Mouse (Mus musculus) regulatory T cell (primary cell): ENCODE results near the gene Ccr8.

ENCODE experiments used
- in situ Hi-C: fragments of 300-600 bp; cut with MboI, MseI; formaldehyde crosslinking; loops from one replicate; pipeline ENCODE4 v1.15.1; 2025; ENCODE audit warnings: high pct_unique_total_duplicates

The Ccr8 gene

DNA sequence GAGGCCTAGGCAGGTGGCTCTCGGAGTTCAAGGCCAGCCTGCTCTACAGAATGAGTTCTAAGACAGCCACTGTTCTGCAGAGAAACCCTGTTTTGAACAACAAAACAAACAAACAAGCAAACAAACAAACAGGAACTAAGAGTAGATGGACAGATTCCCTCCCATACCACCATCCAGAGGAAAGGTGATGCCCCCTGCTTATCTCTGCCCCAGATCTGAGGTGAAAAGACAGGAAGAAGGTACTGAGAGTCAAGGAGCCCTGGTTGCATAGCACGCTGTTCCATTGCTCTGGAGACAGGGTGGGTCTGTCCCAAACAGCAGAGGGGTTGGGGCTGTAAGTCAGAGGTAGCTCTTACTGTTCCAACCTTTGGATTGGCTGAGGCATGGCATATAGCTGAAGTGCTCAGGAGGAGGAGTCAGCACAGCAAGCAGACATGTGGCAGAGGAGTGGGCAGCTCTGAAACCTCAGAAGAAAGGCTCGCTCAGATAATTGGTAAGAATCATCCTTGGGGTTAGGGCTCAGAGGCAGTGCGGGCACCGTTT lies at the start of gene Ccr8:
Gene Ccr8, plus strand, starts transcription at position 419 of the 543 bp plus-strand sequence.
- in situ Hi-C loops, result no loop called here

DNA sequence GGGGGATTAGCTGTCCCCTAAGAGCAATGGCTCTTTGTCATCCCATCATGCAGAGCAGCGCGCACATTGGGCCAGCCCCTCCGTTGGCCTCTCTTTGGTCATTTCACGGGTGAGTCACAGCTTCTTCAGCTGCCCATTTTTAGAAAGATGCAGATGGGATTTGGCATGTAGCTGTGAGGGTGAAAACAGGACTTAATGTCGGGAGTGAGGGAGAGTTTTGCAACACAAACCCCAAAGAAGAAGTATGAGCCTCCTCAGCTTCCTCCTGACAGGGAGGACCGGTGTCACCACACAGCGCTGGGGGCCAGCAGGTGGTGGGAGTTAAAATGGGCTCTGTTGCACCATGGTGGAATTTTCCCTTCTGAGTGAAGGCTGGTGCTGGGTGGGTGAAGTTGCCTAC lies 48.8 kb upstream of the Ccr8 start:
- in situ Hi-C loops, result loop anchor here (25.0 kb wide), 1 partner anchor 744 kb away; no protein-coding TSS in a partner anchor

DNA sequence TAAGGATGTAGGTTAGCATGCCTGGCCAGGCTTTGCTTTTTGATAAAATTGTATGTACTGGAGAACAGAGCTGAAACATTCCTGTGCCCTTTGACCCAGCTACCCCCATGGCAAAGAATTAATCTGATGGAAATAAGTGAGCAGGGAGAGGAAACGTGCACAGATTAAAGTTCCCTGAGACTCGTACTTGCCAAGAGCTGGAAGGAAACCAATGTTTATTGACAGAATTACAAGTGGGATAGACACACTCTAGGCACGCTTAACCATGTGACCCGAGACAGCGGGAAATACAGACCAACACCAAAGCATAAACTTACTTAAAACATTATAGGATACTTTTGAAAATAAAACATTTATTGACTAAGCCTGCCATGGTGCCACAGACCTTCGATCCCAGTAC lies 43.4 kb upstream of the Ccr8 start:
- in situ Hi-C loops, result loop anchor here (25.0 kb wide), 1 partner anchor 739 kb away; no protein-coding TSS in a partner anchor

DNA sequence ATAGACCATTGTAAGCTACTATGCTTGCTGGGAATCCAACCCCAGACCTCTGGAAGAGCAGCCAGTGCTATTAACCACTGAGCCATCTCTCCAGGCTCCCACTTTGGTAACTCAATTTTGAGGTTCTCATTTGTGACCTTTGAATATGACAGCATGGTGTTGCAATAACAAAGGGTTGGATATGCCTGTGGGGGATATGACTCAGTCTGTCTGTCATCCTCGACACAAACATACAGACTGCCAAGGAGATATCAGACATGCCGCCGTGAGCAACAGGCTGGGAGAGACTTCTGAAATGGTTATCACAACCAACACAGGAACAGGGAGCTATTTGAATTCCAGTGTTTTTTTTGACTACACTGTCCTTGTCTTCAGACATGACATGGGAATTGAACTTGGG lies 42.5 kb upstream of the Ccr8 start:
- in situ Hi-C loops, result loop anchor here (25.0 kb wide), 1 partner anchor 738 kb away; no protein-coding TSS in a partner anchor

DNA sequence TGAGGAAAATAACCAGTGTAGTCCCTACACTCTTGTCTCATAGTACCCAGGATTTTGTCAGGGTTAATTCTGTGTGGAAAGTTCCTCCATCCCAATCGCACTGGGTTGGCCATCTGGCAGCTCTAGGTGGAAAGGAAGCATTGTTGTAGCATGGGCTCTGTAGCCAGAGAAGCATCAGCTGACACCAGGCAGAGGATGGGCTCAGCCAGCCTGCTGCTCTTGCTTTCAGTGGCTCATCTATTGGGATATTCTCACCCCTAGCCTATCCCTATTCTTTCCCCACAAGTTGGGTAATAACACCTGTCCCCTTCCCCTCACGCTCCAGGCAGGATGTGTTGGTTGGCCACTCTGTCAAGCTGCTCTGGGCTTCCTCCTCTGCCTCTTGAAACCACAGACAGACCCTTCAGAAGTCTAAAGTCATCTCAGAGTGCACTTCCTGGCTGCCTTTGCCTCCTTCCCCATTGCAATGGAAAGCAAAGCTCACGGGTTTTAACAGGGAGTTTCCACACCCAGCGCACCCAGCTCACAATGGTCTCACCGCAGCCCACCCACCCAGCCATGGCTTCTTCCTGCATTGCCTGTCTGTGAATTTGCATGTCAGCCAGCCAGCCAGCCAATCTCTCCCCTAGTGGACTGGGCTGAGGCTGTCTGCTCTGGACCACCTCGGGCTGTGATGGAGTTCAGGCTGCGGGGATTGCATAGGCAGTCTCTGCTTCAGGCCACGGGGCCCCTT lies 37.2 kb upstream of the Ccr8 start:
- in situ Hi-C loops, result no loop called here

DNA sequence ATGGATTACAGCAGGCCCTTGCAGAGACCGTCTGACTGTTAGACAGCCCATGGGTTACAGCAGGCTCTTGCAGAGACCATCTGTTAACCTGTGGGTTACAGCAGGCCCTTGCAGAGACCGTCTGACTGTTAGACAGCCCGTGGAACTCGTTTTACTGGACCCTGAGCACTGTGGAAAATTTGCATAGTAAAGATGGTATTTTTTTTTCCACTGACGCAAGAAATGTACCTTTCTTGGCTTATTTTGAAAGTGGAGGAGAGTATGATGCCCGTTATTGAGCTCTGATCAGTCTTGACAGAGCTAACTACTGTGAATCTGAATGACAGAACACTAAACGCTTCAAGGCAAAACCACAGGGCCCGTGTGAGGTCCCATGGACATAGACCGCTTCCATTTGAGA lies 35.7 kb upstream of the Ccr8 start:
- in situ Hi-C loops, result no loop called here

DNA sequence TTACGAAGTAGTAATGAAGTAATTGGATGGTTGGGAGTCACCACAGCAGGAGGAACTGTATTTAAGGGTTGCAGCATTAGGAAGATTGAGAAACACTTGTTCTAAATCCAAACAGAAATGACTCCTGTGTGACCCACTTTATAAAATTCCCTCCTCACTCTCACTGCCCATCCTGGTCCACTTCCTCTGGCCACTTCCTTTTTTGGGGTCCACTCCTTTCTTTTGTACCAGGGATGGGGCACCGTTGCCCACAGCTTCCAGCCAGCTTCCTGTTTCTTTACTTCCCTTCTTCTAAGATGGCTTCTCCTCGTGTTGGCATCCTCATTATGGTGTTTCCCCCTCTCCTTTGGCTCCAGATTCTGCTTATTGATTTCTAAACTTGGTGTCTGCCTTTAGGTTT lies 33.2 kb upstream of the Ccr8 start:
- in situ Hi-C loops, result no loop called here

DNA sequence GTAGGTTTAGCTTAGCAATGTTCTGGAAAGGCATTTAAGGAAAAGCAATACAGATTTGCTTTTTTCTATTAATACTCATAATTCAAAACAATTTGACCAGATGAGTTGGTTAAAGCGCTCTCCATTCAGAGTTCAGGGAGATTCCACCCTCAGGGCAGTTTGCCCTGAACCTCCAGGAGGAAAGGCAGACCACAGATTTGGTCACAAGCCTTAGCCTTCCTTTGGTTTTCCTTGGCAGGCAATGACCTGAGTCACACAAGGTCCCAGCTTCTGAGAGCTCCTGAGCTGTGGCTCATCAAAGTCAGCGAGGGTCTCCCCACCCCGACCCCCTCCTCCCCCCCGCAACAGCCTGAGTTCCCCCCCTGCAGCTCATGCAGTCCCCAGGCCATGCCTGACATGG lies 27.6 kb upstream of the Ccr8 start:
- in situ Hi-C loops, result no loop called here

DNA sequence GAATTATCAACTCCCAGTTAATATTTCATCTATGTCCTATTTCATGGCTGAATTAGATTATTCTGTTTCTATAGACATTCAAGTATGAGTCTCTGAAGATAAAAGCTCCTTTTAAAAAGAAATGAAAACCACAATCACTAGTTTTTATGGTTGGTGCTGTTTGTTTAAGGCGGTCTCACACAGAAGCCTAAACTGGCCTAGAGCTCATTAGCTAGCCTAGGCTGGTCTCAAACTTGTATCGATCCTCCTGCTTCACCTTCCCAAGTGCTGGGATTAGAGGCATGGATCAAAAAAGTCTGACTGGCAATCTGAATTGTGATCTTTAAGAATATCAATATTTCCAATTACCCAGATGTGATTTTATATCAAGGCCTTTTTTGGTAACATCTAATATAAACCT lies 24.3 kb upstream of the Ccr8 start:
- in situ Hi-C loops, result no loop called here

DNA sequence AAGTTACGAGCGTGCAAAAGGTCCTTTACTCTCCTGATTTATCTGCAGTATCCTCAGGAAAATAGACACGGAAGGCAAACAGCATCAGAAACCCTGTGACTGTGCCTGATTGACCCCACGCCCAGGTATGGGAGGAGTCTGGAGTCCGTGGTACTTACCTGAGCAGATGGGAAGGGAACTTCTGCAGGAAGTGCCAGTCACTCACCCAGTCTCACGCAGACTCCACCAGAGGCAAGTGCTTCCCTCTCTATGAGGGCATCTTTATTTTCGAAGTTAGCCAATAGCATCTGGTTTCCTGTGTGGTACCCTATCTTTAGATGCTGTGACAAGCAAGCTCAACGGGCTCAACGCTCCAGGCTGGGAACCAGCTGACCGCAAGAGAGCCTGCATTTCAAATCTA lies 23.9 kb upstream of the Ccr8 start:
- in situ Hi-C loops, result no loop called here

DNA sequence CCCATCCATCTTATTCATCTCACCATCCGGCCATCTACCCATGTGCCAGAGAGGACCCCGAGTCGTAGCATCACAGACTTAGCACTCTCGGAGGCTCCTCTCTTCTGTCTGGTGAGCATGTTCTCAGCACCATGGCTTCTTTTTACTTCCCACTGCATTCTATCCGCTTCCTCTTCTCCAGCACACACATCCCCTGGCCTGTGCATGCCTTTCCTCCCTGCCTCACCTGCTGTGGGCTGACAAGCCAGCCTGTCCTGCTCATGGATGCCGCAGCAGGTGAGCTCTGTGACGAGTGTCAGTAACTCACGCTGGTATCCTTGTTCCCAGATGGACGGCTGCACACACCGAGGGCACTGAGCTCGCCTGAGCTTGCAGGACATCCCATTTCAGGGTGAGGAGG lies 22.1 kb upstream of the Ccr8 start, which contains the start of gene Cx3cr1:
Gene Cx3cr1, minus strand, starts transcription at position 101 of the 400 bp plus-strand sequence.
- in situ Hi-C loops, result no loop called here

DNA sequence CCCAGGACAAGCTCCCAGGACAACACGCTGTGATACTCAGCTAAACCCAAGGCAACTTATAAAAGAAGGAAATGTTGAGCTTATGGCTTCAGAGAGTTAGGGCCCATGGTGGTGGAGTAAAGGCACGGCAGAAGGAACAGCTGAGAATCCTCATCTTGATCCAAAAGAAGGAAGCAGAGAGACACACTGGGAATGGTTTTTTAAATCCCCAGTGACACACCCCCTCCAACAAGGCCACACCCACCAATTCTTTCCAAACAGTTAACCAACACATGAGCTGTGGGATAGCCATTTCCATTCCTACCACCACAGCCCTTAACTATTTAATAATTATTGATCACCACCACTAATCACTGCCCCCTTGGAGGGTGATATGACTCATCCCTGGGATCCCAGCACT lies 20.7 kb upstream of the Ccr8 start:
- in situ Hi-C loops, result no loop called here

DNA sequence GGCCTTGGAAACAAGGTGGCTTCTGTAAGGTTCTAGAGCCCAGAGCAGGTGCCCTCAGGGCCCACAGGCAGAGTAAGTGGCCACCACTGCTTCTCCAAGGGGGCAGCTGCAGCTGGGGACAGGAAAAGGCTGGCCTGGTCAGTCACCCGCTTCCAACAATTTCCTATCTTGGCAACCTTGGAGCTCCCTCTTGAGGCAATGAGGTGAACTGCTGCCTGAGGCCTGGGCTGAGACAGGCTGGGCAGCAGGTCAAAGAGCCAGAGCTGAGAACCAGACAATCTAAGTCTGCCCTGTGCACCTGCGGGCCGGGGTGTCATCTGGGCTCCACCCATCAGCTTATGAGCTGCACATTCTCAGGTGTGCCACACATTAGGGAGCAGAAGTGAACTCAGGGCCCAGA lies 18.7 kb upstream of the Ccr8 start:
- in situ Hi-C loops, result no loop called here

DNA sequence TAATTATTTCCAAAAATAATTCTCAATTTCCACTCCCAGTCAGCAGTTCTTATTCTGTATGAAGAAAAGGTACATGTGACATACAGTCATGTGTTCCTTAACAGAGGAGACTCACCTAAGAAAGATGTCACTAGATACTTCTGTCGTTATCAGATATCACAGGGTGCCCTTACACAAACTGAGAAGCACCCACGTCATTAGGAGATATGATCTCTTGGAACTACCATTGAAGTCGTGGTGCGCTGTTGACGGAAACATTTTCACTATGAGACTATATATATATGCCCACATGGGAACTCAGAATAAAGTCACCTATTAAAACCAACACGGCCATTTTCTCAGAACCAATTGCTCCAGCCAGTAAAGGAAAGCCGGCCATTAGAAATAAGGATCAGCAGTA lies 17.4 kb upstream of the Ccr8 start:
- in situ Hi-C loops, result no loop called here

DNA sequence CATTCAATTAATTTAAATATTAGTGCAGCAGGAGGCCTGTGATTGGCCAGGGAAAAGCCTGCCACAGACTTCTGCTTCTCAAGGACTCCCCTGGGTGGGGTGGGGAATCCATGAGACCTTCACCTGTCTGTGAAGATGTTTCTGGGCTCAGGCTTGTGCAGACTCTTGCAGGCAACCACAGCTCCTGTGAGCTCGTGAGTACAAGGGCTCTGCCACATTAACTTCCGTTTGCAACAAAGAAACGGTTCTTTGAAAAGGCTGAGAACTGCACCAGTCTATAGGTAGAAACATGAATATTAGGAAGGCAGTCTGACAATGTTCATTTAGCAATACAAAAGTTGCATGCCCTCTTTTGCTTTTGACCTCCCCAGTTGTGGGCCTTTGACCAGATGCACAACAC lies 13.7 kb upstream of the Ccr8 start:
- in situ Hi-C loops, result no loop called here

DNA sequence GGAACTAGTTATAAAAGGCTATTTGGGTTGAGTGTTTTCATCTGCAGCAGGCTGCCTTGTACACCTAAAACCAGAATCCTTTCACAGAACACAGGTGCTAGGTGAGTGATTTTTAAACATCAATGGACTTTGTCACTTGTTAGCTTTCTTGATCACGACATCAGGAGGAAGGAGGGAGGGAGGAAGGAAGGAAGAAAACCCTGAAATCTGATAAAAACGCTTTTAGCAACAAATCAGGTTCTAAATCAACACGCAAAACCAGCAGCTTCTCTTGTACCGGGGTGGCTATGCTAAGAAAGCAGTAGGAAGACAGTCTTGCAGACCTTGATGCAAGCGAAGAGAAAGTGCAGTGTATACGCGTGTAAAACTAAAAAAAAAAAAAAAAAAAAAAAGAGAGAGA lies 12.0 kb upstream of the Ccr8 start:
- in situ Hi-C loops, result loop anchor here (5.0 kb wide), 1 partner anchor 53 kb away; no protein-coding TSS in a partner anchor

DNA sequence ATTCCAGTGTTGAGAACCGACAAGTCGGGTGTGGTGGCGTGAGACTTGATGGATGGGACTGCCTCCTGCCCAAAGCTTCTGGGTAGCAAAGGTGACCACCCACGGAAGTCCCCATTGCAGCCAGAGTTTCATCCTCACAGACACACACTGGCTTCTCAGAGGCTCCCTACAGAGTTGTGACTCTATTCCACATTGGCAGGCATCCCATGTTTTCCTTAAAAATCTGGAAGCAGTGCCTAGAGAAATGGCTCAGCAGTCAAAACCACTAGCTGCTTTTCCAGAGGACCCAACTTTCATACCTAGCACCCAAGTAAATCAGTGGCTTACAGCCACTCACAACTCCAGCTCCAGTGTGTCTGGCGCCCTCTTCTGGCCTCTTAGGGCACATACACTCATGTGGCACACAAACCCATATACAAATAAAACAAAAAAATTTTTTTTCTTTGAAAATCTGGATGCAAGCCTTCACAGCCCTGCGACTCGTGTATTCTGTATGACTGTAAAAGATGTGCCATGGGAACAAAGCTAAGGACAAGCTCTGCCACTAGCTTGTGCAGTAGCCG lies 11.3 kb upstream of the Ccr8 start:
- in situ Hi-C loops, result loop anchor here (5.0 kb wide), 1 partner anchor 53 kb away; no protein-coding TSS in a partner anchor

DNA sequence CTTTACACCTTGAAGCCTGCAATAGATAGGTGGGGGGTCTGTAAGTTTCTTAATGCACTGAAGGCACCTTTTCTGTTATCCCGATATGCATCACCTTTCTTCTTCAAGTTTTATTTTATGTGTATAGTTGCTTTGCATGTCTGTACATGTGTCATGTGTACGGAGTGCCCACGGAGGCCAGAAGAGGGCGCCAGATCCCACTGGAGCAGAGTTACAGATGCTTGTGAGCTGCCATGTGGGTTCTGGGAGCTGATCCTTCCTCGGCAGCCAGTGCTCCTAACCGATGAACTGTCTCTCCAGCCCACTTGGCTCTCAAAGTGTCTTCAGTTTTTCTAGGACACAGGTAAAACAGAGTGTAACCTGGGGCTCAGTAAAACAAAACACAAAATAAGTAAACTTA lies 10.7 kb upstream of the Ccr8 start:
- in situ Hi-C loops, result loop anchor here (5.0 kb wide), 1 partner anchor 54 kb away; no protein-coding TSS in a partner anchor

DNA sequence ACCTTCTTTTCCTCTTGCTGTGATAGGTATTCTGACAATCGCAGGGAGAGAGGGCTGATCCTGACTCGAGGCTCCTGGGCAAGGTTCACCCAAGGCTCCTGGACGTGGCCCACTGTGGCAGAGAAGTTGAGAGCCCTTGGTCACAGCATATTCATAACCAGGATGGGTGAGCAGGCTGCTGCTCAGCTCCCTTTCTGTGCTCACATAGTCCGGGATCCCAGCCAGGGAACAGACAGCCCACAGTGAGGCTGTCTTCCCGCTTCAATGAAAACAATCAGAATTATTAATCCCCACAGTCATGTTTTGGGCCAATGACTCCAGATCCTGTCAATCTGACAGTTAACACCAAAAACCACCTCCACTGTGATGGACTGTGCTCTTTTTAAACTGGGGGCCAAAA lies 9.9 kb upstream of the Ccr8 start:
- in situ Hi-C loops, result loop anchor here (5.0 kb wide), 1 partner anchor 55 kb away; no protein-coding TSS in a partner anchor

DNA sequence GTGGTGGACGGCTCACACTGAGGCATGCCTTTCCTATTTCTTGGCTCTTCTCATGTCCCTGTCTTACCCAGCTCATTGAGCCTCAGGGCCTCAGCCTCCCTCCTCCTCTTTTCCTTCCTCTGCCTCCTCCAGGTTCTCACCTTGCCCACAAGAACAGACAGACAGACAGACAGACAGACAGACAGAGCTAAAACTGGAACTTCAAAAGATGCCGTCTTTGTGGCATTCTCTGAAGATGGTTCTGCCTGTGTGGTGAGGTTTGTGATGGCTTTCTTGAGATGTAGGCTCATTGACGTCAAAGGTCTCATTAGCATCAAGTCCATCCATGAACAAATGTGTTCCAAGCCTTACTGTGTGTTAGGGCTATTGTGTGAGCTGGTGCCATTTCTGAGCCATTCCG lies 9.2 kb upstream of the Ccr8 start:
- in situ Hi-C loops, result loop anchor here (5.0 kb wide), 1 partner anchor 55 kb away; no protein-coding TSS in a partner anchor

DNA sequence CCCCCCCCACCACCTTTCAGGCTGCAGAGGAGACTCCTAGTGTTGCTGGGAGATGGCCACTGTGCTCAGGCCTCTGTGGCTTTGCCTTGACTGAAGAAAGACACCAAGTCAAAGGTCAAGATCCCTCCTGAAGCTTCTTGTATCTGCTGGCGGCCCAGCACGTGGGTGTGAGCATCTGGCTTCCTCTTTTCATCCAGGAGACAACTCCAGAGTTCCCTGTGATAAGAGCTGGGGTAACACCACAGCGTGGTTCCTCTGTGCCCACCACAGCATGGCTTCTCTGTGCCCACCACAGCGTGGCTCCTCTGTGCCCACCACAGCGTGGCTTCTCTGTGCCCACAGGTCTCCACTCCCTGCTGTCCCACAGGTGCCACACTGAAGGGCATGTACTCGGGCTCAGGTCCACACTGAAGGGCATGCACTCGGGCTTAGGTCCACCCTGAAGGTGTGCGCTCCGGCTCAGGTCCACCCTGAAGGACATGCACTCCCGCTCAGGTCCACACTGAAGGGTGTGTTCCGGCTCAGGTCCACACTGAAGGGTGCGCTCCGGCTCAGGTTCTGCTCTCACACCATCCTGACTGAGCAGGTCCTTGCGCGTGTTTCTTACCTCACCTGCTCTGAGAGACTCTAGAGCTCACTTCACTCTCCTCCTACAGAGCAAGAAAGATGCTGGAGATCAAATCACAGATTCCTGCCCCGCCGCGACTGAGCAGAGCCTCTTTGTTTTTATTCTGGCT lies 8.6 kb upstream of the Ccr8 start:
- in situ Hi-C loops, result loop anchor here (5.0 kb wide), 1 partner anchor 56 kb away; no protein-coding TSS in a partner anchor

DNA sequence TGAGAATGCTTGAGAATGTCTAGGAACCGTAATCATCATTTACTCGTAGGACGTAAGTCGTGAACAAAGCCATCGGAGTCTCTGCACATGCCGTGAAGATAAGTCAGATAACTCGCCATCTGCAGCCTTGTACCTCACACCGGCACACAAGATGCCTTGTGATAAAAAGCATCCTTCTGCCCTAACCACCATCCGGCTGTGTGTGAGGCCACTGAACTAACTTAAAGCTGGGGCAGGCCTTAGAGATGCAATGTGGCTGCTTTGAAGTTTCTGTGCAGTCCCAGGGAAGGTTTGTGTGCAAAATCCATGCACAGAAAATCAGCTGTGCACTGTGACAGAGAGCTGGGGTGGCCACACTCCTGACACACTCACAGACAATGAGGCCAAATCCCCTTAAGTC lies 7.5 kb upstream of the Ccr8 start:
- in situ Hi-C loops, result loop anchor here (5.0 kb wide), 1 partner anchor 57 kb away; no protein-coding TSS in a partner anchor
